Mouse (Mus musculus) adrenal gland, postnatal 36 days (tissue): ENCODE results near the gene Surf2. TPM values are rescaled to one million over a fixed set of nuclear protein-coding genes. Genes with fewer than 3 reads are reported as not detected.
A peak's percentile ranks its signal among the peaks of the same experiment; 100 is the strongest.

Experiments
- DNase-seq, 2 experiments: peaks; one replicate each; pipeline ENCODE4 v3.0.0; 2021; ENCODE audit warnings: mixed read lengths in 1 of 2
- total RNA-seq, 2 experiments: library from RNA; stranded (reverse); gene quantifications; 2 replicates each; pipeline ENCODE4 v1.2.3; 2021

Gene Surf2
- total RNA-seq, 2 experiments from 2014 or later: 37.5 to 40.1 TPM

DNA sequence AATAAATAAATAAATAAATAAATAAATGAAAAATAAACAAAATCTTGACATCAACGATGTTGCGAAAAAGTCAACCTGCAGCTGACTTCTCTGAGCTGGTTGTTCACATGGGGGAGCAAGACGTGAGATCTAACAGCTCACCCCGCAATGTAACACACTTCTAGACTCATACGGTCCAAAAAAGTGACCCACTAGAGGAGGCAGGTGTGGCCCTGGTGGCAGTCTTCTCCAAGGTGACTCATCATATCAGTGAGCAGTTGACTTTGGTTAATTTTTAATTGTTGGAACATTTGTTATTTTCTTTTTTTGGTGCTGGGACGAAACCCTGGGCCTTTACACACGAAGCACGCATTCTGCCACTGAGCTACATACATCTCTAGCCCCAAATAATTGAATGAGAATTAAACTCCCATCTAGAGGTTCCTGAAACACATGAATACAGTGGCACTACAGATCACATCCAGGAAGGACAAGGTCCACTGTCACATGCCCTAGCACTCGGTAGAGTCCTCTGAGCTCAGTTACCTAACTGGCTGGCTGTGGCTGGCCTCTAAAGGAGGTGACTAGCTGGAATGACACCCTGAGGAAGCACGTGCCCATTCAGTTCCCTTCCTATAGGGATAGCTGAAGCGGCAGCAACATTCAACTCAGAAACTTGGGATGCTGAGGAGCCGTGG, 40.8 kb downstream of the Surf2 start:
- DNase-seq: no peak

DNA sequence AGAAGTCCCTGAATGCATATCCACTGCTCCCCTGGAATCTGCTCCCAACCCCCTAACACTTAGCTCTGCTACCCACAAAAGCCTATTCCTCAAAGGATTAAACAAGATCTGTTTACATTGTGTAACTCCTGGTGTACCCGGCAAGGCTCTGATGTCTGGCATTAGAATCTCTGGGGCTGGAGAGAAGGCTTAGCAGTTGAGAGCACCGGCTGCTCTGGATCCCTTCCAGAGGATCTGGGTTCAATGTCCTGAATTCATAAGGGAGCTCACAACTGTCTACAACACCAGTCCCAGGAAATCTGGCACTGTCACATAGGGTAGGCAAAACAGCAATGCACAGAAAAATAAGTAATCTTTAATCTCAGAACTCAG, 41.3 kb downstream of the Surf2 start:
- DNase-seq: no peak

DNA sequence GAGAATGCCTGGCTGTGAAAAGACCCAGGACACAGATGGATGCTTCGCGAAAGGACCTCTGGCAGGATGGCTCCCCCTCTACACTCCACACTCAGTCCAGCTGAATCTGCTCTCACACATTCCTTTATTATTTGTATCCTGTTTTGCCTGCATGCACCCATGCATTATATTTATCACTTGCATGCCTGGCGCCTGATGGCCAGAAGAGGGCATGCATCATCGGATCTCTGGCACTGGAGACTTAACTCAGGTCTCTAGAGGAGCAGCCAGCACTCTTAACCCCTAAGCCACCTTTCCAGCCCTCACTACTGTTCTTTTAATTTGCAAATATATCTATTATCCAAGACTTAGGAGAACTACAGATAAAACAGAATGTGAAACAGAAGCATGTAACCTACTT, 44.6 kb downstream of the Surf2 start:
- DNase-seq: no peak

DNA sequence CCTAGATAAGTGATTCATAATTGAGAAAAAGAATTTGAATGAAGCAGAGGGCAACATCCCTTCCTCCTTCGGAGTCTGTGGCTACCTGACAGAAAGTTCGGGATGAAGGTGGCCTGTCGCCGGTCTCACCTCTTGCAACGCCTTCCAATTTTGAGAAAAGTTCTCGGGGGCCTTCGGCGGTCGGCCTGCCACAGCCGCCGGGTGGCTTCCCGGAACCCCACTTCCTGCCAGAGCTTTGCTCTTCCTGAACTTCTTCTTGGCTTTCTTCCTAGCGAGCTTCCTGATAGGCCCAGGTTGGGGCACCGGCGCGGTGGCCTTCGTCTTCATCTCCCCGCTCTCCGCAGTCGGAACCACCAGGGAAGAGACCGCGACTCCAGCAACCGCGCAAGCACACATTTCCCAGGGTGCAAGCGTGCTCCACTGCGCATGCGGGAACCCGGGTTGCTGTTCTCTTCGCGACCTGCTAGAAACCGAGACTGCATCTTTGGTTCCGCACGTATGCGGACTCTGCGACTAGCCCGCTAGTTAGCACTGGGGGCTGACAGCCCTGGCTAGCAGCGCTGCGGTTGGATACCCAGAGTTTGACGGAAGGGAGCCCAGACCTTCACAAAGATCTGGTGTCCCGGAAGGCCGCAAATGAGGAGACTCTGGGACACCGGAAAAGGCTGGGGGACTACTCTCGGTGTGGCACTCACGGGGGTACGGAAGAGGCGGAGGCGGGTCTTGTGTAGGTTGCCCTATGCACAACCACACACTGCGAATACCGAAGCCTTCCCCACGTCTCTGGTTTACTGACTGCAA, 48.0 kb downstream of the Surf2 start, which contains the start of gene Rexo4:
Gene Rexo4 (minus strand): TSS at position 464 of the 801 bp plus-strand sequence.
- peak; percentile 95 for DNase-seq

DNA sequence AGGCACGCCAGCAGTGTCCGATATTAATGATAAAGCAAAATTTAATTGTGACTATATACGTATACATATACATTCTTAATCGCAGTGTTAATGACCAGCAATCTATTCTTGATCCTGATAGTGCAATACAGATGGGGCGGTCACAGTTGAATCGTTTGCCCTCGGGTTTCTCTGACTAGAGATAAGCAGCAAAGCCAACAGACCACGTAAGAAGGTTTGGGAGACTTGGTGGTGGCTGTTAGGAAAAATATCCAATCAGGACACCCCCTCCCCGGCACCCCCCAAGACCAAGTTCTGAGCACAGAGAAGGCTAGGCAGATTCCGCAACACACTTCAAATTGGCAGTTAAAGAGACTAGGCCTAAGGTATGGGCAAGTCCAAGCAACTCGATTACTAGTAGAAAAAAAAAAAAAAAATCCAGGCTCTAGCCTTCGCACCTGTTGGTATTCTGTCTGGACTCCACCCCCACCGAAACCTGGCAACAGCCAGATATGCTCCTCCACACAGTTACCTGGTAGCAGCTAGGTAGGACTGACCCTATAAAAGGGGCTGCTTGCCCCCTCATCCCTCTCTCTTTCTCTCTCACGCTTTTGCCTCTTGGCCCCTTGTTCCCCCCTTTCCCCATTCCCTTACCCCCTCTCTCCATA, 48.7 kb downstream of the Surf2 start:
- no peak for DNase-seq

DNA sequence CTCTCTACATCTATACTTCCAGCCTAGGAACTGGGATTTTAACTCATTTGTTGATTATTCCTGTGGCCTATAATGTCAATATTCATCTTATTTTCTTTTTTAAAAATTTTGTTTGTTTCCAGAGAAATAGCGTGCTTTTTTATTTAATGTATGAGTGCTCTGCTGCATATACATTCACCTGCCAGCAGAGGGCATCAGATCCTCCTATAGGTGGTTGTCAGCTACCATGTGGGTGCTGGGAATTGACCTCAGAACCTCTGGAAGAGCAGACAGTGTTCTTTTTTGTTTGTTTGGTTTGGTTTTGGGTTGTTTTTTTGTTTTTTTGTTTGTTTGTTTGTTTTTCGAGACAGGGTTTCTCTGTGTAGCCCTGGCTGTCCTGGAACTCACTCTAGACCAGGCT, 51.1 kb downstream of the Surf2 start:
- DNase-seq: no peak

Other genes starting within 250 kb of the Surf2 start
- not detected for gene Lcn4, start 245.1 kb upstream of the Surf2 start, total RNA-seq
- gene Abo, start 51.4 kb upstream of the Surf2 start, total RNA-seq: not detected
- gene Surf6, start 13.5 kb upstream of the Surf2 start, total RNA-seq: 10 to 100 TPM; 28.5 to 32.7 TPM
- 10 to 100 TPM; 54.5 to 56.6 TPM for gene Med22, start 5.7 kb upstream of the Surf2 start, total RNA-seq
- gene Rpl7a, start 5.6 kb upstream of the Surf2 start, total RNA-seq: 100 to 1,000 TPM; 527 to 531 TPM
- 100 to 1,000 TPM in 1 of 2 experiments, 10 to 100 TPM in 1; 99.3 to 120 TPM for gene Surf1, start 163 bp downstream of the Surf2 start, total RNA-seq
- gene Surf4, start 17.6 kb downstream of the Surf2 start, total RNA-seq: 100 to 1,000 TPM; 190 to 191 TPM
- under 1 TPM; 0.13 to 0.46 TPM for gene Stkld1, start 17.7 kb downstream of the Surf2 start, total RNA-seq
- 10 to 100 TPM; 27.8 to 39.1 TPM for gene Rexo4, start 48.0 kb downstream of the Surf2 start, total RNA-seq
- gene Adamts13, start 57.0 kb downstream of the Surf2 start, total RNA-seq: not detected
- 10 to 100 TPM; 50.9 to 58.8 TPM for gene Cacfd1, start 93.6 kb downstream of the Surf2 start, total RNA-seq
- gene Slc2a6, start 111.6 kb downstream of the Surf2 start, total RNA-seq: under 1 TPM; 0.36 to 0.69 TPM
- gene Mymk, start 155.8 kb downstream of the Surf2 start, total RNA-seq: not detected
- gene Adamtsl2, start 163.0 kb downstream of the Surf2 start, total RNA-seq: 10 to 100 TPM; 15.7 to 31.7 TPM
- gene Fam163b, start 226.1 kb downstream of the Surf2 start, total RNA-seq: 1 to 10 TPM; 1.1 to 1.7 TPM
- gene Dbh, start 248.9 kb downstream of the Surf2 start, total RNA-seq: 100 to 1,000 TPM; 276 to 331 TPM